Mouse (Mus musculus) lung, embryonic 16.5 days (tissue): Measurements from ENCODE around the gene Btbd11. TPM values are rescaled to one million over a fixed set of nuclear protein-coding genes. Genes with fewer than 3 reads are reported as not detected.

Source experiments
- ATAC-seq: fragments of 200-750 bp; cut with Nextera tagmentation; 2 replicates; pipeline ENCODE4 v1.8.0; 2017; ENCODE audit warnings: low read depth, mild to moderate bottlenecking, moderate library complexity
- H3K27ac ChIP-seq: fragments of 300-500 bp; sonication (generic); 2 replicates; pipeline ENCODE4 v1.5.1; 2014; ENCODE audit warnings: mild to moderate bottlenecking, control low read depth, low read length
- H3K27me3 ChIP-seq: fragments of 300-500 bp; sonication (generic); 2 replicates; pipeline ENCODE4 v1.6.1; 2014; ENCODE audit warnings: low read depth, low read length, mixed read lengths; ENCODE audit not compliant: control insufficient read depth, insufficient read depth
- H3K36me3 ChIP-seq: fragments of 300-500 bp; sonication (generic); 2 replicates; pipeline ENCODE4 v1.6.1; 2014; ENCODE audit warnings: low read length; ENCODE audit not compliant: control insufficient read depth, insufficient read depth
- H3K4me1 ChIP-seq: fragments of 300-500 bp; sonication (generic); replicated peaks from 2 replicates; pipeline ENCODE4 v1.6.1; 2014; ENCODE audit warnings: low read length, mixed read lengths; ENCODE audit not compliant: control insufficient read depth, insufficient read depth
- H3K4me2 ChIP-seq: fragments of 300-500 bp; sonication (generic); 2 replicates; pipeline ENCODE4 v1.6.1; 2014; ENCODE audit warnings: low read depth, low read length, control low read depth
- H3K4me3 ChIP-seq: fragments of 300-500 bp; sonication (generic); 2 replicates; pipeline ENCODE4 v1.5.1; 2014; ENCODE audit warnings: mild to moderate bottlenecking, low read length, control low read depth
- H3K9ac ChIP-seq: fragments of 300-500 bp; sonication (generic); 2 replicates; pipeline ENCODE4 v1.6.1; 2014; ENCODE audit warnings: low read length, control low read depth
- H3K9me3 ChIP-seq: fragments of 300-500 bp; sonication (generic); 2 replicates; pipeline ENCODE4 v1.6.1; 2016; ENCODE audit warnings: low read length; ENCODE audit not compliant: control insufficient read depth
- WGBS: fragments of 180-500 bp; shearing (Covaris S2); extraction: QIAGEN DNeasy Blood & Tissue Kit; methylation state at CpG from one replicate; pipeline ENCODE4 v1.1.7; 2014; 5-methylcytosine and 5-hydroxymethylcytosine counted together
- polyA plus RNA-seq: library from polyadenylated mRNA; unstranded; fragments of >200 nt; fragmentation: Nextera tagmentation; extraction: Ambion mirVana; gene quantifications from 2 replicates; pipeline ENCODE4 v1.2.1, GENCODE M21; 2015

Btbd11 gene
- polyA plus RNA-seq, 1 experiment from 2014 or later, result 1.3 TPM

DNA sequence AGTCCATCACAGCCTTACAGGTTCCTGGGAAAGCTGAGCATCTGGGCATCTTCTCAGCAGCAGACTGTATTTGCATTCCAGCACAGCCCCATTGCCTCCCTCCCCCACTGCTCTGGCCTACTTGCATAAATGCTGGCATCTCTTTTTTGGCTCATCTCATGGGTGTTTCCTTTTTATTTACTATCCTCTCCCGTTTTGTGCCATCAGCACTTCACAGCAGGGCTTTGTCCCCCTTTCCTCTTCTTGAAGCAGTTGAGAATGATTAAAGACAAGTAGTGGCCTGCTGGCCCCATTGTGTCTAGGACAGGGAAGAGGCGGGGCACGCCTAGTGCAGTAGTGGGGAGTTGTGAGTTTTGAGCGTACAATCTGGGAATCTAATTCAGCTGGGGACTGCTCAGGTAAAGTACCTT lies 95.5 kb downstream of the Btbd11 start:
- no peak for ATAC-seq
- Histone ChIP-seq H3K27me3 (no peaks in the 10 kb centered on the region), H3K36me3 (no peaks in the 10 kb centered on the region), H3K9ac (no peak overlapping the region), H3K4me1 (peaks cover 14% of the 10 kb centered on the region), H3K4me3 (no peak overlapping the region), H3K4me2 (no peak overlapping the region), H3K9me3 (no peaks in the 10 kb centered on the region), H3K27ac (no peak overlapping the region)
- WGBS, result 30% methylated on average over 4 of the region's 4 CpGs

DNA sequence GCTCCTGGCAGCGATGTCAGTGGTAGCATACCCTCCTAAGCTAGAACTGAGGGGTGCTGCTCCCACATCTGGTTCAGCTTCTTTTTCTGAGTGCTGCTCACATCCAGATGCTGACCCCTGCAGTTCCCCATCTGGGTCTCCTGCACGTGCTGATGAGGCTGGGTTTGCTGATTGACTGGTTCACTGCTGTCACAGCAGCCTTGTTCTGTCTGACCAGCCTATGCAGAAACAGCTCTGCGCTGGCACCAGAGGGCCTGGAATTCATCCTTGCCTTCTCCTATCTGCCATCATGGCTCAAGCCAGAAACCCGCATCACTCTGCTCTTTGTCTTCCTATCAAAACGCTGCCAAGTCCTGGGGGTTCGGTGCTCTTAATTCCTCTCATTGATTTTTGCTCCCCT lies 95.9 kb downstream of the Btbd11 start:
- Histone ChIP-seq H3K9ac (no peak overlapping the region), H3K4me2 (no peak overlapping the region), H3K4me1 (peaks cover 14% of the 10 kb centered on the region), H3K27me3 (no peaks in the 10 kb centered on the region), H3K36me3 (no peaks in the 10 kb centered on the region), H3K9me3 (no peaks in the 10 kb centered on the region), H3K4me3 (no peak overlapping the region), H3K27ac (no peak overlapping the region)
- 40% methylated on average over 6 of the region's 6 CpGs for WGBS
- ATAC-seq, result no peak

- H3K9me3 ChIP-seq, result no peaks in the 10 kb centered on the region; the same call in 1 of the 2 replicates
- H3K4me1 ChIP-seq, result peaks cover 9% of the 10 kb centered on the region
- no peak overlapping the region for H3K4me3 ChIP-seq
- no peaks in the 10 kb centered on the region for H3K27me3 ChIP-seq
- no peak overlapping the region for H3K9ac ChIP-seq
- WGBS, result 80% methylated on average over 3 of the region's 3 CpGs
- no peaks in the 10 kb centered on the region for H3K36me3 ChIP-seq
- no peak overlapping the region for H3K4me2 ChIP-seq
- H3K27ac ChIP-seq, result no peak overlapping the region
- ATAC-seq, result no peak
These were observed 99.8 kb downstream of the Btbd11 start for GRCm38 (mm10) chr10:85486456-85486855.

GRCm38 (mm10) chr10:85492583-85492982 lies 106.0 kb downstream of the Btbd11 start:
- no peak overlapping the region for H3K4me2 ChIP-seq
- H3K27me3 ChIP-seq, result no peaks in the 10 kb centered on the region
- 79% methylated on average over 2 of the region's 2 CpGs for WGBS

DNA sequence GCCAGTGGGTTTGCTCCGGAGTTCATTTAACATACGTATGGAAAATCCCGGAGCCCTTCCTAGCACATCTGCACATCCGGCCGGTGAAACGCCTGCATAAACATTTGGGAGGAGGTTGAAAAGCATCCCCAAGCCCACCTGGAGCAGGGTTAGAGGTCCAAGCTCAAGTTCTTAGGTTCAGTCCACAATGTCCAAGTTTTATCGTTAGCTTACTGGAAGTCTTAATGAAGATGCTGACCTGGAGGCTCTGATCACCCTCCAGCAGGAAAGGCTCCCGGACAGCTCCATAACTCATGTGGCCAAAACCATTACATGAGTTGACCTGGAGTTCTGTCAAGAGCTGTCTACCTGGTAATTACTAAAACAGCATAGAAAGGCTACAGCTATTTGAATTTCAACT lies 109.7 kb downstream of the Btbd11 start:
- no peak overlapping the region for H3K9ac ChIP-seq
- 80% methylated on average over 8 of the region's 8 CpGs for WGBS
- no peak overlapping the region for H3K27ac ChIP-seq
- no peak for ATAC-seq
- no peak overlapping the region for H3K4me2 ChIP-seq
- no peak overlapping the region for H3K4me3 ChIP-seq
- H3K27me3 ChIP-seq, result no peaks in the 10 kb centered on the region
- H3K4me1 ChIP-seq, result no peaks in the 10 kb centered on the region
- no peaks in the 10 kb centered on the region for H3K36me3 ChIP-seq
- H3K9me3 ChIP-seq, result no peaks in the 10 kb centered on the region

More at GRCm38 (mm10) chr10:85492583-85492982, 106.0 kb downstream of the Btbd11 start:
- Histone ChIP-seq H3K4me1 (no peaks in the 10 kb centered on the region), H3K27ac (no peak overlapping the region), H3K9me3 (no peaks in the 10 kb centered on the region; the same call in 1 of the 2 replicates), H3K9ac (no peak overlapping the region), H3K36me3 (no peaks in the 10 kb centered on the region), H3K4me3 (no peak overlapping the region)
- no peak for ATAC-seq

DNA sequence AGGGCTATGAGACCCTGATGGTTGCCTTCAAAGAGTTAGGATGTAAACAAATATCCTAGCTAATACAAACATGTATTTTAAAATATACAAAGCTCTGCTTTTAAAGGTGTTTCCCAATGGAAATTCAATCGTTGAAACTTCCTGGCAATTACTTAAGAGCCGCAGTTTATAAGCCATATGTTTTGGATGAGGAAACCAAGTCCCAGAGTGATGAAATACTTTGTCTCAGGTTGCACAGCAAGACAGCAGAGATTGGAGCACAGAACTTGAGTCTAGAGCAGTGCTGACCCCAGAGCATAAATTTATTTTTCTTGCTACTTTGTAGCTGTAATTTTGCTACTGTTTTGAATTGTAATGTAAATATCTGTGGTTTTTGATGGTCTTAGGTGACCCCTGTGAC lies 110.4 kb downstream of the Btbd11 start:
- H3K9me3 ChIP-seq, result no peaks in the 10 kb centered on the region
- no peak overlapping the region for H3K27ac ChIP-seq
- 33% methylated on average over 2 of the region's 2 CpGs for WGBS

DNA sequence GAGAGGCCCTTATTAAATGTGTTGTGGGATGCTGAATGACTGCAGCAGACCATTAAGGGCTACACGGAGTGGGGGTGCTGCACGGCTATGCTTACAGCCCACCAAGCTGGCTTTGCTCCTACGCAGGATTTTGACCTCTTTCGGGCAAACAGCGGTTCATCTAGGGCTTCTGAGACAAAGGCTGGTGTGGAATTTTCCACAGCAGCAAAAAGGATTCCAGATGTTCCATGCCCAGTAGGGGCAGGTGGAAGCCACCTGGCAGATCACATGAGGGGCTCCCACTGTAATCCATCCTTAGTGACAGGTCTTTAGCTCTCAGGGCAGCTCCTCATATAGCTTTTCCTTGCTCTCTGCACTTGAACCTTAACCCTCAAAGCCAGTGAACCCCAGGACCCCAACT lies 111.3 kb downstream of the Btbd11 start:
- H3K9ac ChIP-seq, result no peak overlapping the region
- H3K4me3 ChIP-seq, result no peak overlapping the region
- H3K27me3 ChIP-seq, result no peaks in the 10 kb centered on the region
- no peak overlapping the region for H3K4me2 ChIP-seq
- H3K9me3 ChIP-seq, result no peaks in the 10 kb centered on the region
- no peaks in the 10 kb centered on the region; the same call in 1 of the 2 replicates for H3K4me1 ChIP-seq
- H3K36me3 ChIP-seq, result no peaks in the 10 kb centered on the region
- ATAC-seq, result no peak
- WGBS, result 81% methylated on average over 5 of the region's 5 CpGs
- no peak overlapping the region for H3K27ac ChIP-seq

More for the DNA sequence above, 110.4 kb downstream of the Btbd11 start:
- Histone ChIP-seq H3K4me3 (no peak overlapping the region), H3K36me3 (no peaks in the 10 kb centered on the region), H3K4me1 (no peaks in the 10 kb centered on the region), H3K27me3 (no peaks in the 10 kb centered on the region), H3K4me2 (no peak overlapping the region), H3K9ac (no peak overlapping the region)
- no peak for ATAC-seq

DNA sequence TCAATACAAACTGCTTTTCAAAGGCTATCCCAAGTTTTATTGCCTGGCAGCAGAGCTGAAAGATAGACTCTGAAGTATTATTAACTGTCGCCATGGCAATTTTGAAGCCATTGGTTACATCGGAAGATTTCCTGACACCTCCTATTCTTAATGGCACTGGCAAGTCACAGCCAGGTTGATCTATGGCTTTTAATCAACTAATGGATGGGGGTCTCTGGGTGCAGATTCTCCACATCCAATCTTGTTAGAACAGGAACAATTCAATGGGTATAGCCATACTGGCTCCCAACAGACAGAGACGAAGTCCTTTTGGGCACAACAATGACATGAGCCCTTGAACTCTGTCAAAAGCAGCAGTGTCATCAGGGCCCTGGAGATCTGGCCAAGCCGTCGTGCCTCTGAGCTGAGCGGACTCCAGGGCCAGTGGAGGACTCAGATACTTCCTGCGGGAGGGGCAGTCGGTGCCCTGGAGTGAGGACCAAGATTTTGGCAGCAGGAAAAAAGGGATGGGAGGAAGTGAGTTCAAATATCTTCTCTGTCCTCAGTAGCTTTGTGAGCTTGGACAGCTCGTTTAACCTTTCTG lies 114.0 kb downstream of the Btbd11 start:
- WGBS, result 67% methylated on average over 9 of the region's 9 CpGs
- no peaks in the 10 kb centered on the region for H3K27me3 ChIP-seq
- no peak overlapping the region for H3K4me3 ChIP-seq
- no peaks in the 10 kb centered on the region for H3K9me3 ChIP-seq
- ATAC-seq, result no peak
- no peak overlapping the region for H3K4me2 ChIP-seq
- H3K36me3 ChIP-seq, result no peaks in the 10 kb centered on the region
- H3K9ac ChIP-seq, result no peak overlapping the region
- no peaks in the 10 kb centered on the region; the same call in 1 of the 2 replicates for H3K4me1 ChIP-seq
- no peak overlapping the region for H3K27ac ChIP-seq

DNA sequence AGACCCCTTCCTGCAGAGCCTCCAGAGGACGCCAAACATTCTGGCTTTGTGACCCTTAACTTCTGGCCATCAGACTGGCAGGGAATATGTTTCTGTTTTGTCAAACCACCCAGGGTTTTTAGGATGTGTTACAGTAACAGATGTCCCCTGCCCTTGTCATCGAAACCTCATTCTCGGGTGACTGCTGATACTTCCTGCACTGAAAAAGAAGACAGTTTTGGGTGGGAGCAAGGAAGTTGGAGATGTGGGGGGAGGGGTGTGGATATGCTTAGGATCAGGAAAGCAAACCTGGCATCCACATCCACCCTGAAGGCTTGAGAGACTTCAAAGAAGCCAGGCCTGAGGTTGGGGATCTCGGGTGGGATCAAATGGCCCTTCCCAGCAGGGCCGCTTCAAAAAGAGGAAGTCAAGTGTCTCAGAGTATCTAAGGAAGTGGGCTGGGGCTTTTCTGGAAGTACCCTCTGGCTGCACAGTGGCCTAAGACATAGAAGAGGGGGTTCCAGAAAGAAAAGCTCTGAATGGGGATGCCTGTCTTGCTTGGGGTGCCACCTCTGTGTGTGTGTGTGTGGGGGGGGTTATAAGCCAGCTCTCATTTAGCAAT lies 115.5 kb downstream of the Btbd11 start:
- no peaks in the 10 kb centered on the region for H3K36me3 ChIP-seq
- WGBS, result 33% methylated on average over 5 of the region's 5 CpGs
- no peak overlapping the region for H3K4me3 ChIP-seq
- no peak overlapping the region for H3K4me2 ChIP-seq
- H3K9ac ChIP-seq, result no peak overlapping the region
- H3K9me3 ChIP-seq, result no peaks in the 10 kb centered on the region
- H3K27me3 ChIP-seq, result no peaks in the 10 kb centered on the region
- H3K4me1 ChIP-seq, result no peaks in the 10 kb centered on the region; the same call in 1 of the 2 replicates
- no peak overlapping the region for H3K27ac ChIP-seq
- ATAC-seq, result no peak
